Mouse (Mus musculus) neural tube, embryonic 10.5 days (tissue): ENCODE measurements around the gene Gm48552.
A peak's percentile ranks its signal among the peaks of the same experiment; 100 is the strongest.

Source experiments
- DNase-seq: peaks from one replicate; pipeline ENCODE4 v3.0.0-alpha.2; 2017; ENCODE audit warnings: low spot score; ENCODE audit errors: extremely low spot score

The Gm48552 gene

GRCm38 (mm10) chr10:81385603-81386306, 3.0 kb upstream of the Gm48552 start:
- no peak for DNase-seq

GRCm38 (mm10) chr10:81387716-81388115, 1.1 kb upstream of the Gm48552 start:
- DNase-seq, result no peak

DNA sequence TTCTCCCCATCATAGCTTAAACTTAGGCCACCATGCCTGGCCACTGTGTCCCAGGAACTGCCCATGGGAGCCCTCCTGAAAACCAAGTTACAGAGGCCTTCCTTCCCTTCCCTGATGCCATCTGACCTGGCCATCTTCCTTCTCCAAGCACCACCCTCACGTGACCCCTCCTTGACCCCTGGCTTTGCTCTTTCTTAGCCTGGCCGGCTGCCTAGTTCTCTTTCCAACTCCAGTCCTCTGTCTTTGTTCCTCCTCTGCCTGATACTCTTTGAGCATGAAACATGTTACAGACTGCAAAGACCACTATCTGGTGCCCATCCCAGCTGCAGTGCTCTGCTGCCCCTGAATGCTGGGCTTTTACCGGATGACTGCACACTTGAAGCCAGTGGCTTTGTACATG, 568 bp downstream of the Gm48552 start:
- no peak for DNase-seq

DNA sequence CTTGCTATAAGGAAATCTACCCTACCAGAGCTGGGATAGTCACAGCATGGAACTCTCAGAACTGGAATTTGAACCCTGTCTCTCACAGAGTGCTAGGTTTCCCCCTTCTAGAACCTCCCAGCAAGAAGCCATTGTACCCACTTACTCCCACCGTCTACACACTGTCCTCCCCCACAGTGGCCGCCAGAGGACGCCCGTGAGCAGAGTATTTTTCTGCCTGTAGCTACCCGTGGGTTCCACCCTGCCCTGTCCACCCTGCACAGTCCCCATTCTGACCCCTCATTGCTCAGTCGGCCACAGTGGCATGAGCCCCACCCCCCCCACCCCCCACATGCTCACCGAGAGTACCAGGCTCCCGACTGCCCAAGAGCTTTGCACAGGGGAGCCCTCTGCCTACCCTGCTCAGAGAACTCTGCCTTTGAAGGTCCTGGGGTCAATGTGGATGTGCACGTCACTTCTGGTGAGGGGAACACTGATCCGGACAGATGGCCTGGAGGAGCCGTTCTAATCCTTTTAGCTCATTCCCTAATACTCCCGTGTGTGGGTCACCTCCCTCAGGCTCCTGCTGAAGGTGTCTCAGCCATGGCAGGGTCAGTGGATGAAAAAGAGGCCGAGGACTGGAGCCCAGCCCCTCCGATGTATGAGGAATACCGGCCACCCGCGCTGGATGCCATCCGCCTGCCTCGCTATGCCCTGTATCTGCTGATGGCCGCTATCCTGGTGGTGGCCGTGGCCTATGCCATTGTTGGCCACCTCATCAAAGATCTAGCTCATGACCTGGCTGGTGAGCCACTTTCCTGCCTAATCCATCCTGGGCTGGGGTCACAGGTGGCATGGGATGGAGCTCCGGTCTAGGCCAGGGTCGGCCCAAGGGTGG, 1.2 kb downstream of the Gm48552 start:
- DNase-seq, result peak; percentile 73

DNA sequence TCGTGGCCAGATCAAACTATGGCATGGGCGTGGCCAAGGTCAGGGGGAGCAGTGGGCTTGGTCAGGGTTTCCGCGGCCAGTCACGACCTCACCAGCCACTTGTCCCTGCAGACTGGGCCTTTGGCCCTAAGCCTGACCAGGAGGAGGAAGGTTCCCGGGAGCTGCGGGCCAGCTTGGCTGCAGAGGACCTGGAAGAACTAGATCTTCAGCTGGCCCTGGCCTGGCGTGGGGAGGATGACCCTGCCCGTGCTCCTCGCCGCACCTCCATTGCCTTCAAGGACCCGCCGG, 1.8 kb downstream of the Gm48552 start:
- no peak for DNase-seq

GRCm38 (mm10) chr10:81392270-81392669, 3.5 kb downstream of the Gm48552 start:
- no peak for DNase-seq

GRCm38 (mm10) chr10:81392781-81393185, 4.0 kb downstream of the Gm48552 start, which contains the start of gene Smim24:
TSS of gene Smim24 (plus strand) at chr10:81393051.
- DNase-seq, result no peak

DNA sequence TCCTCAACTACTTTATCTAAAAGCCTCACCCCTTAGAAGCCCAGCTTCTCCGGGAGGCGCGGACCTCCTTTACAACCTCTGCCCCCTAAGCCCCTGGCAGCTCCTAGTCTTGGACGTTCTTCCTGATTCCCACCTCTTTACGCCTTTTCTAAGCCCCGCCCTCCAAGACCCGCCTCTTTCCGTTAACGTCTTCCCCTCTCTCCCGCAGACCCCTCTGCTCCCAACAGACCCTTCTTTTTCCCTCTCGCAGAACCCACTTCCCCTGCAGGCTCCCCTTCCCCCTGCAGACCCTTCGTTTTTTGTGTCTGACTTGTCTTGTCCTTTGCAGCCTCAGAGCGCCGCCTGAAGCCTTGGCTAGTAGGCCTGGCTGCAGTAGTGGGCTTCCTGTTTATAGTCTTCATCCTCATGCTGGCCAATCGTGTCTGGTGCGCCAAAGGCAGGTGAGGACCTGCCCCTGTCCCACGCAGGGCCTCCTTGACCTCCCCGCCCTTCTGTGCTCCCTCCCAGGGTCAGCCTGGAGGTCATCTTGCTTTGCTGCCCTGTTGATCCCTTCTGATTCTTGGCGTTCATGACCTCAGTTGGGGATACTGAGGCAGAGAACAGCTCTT, 4.8 kb downstream of the Gm48552 start:
- DNase-seq, result no peak

- peak; percentile 85 for DNase-seq
These were observed 6.3 kb downstream of the Gm48552 start for GRCm38 (mm10) chr10:81395127-81395526.

DNA sequence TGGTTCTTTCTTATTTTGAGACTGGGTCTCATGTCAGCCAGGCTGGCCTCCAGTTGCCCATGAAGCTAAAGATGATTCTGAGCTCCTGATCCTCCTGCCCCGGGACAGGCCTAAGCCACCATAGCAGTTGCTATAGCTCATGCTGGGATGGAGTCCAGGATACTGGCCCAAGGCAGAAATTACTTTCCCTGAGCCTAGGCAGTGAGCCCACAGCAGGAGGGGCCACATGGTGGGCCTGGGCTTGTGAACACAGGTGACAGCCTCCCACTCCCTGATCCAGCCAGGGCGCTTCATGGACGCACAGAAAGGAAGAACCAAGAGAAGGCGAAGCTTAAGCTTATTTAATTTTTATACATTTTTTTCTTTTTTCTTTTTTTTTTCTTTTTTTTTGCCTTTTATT, 7.1 kb downstream of the Gm48552 start:
- DNase-seq, result no peak

DNA sequence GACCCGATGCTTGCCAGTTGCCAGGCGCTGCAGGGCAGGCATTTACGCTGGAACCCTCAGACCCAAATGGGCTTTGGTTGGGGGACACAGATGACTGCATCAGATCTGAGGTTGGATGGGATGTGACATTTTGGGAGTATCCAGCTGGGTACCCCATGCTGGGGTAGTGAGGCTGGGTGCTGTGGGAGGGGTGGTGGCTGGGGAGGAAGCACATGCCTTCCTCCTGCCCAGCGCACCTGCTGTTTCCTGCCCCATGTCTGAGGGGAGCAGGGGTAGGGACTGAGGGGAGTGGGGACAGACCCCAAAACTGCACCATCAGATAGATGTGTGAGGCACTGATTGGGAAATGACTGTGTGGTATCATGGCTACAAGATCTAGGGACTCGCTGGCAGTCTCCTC, 7.9 kb downstream of the Gm48552 start:
- DNase-seq, result no peak

DNA sequence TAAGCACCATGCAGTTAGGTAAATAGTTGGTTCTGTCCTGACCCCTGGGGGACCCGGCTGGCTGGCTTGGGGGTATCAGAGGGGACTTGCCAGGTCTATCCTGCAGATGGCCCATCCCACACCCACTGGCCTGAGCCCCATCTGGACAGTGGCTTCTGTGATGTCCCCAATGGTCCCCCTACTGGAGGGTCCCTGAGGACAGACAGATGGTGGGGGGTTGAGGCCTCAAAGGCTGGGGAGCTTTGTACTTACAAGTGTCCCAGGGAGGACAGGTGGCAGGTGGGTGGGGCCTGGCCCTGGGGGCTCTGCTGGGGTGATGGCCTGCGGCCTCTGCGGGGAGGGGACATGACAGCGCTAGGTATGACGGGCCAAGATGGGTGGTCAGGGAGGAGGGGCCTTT, 10.5 kb downstream of the Gm48552 start:
- DNase-seq, result no peak

GRCm38 (mm10) chr10:81399798-81400308, 11.0 kb downstream of the Gm48552 start:
- no peak for DNase-seq

- DNase-seq, result no peak
These were observed 11.8 kb downstream of the Gm48552 start for GRCm38 (mm10) chr10:81400371-81401204.

DNA sequence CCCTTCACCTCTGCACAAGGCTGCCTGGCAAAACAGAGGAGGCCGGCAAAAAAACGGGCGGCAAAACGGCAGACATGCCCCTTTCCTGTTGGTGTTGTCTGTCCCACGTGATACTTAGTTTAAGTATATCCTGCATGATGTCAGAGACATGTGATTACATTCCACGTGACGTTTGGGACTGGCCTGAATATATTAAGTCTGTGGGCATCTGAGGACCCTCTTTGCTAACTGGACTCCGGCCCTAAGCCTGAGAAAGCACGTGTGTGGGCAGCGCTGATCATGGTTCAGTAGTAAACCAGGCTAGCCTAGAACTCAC, 12.4 kb downstream of the Gm48552 start:
- DNase-seq, result no peak

DNA sequence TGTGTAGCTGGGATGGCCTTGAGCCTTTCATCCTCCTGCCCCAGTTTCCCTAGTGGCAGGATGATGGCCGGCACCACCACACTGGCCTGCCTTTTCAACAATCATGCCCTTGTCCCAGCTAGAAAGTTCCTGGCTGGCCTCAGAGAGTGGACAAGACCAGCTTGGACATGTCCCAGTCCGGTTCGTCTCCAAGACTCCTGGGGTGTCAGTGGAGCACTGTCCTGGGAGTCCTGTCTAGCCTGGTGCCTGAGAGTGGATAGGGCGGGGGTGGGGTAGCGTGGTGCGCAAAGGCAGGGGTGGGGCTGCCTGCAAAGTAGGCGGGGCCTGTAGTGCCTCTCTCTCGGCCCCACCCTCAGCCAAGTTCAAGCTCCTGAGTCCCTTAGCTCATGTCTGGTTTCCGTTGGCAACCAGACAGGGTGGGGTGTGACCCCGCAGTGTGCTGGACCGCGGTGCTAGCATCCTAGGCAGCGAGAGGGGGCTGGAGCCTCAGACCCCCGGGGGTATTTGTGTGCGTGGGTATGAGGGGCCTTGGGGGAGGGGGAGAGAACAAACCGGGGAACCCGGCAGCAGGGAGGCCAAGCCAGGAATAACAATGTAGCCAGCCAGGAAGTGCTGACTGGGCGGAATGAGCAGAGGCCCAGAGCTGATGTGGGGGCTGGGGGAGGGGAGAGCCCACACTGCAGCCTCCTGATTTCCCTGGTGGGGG, 12.9 kb downstream of the Gm48552 start:
- peak; percentile 79 for DNase-seq

- peak; percentile 56 for DNase-seq
These were observed 13.5 kb downstream of the Gm48552 start for GRCm38 (mm10) chr10:81402227-81402765.

DNA sequence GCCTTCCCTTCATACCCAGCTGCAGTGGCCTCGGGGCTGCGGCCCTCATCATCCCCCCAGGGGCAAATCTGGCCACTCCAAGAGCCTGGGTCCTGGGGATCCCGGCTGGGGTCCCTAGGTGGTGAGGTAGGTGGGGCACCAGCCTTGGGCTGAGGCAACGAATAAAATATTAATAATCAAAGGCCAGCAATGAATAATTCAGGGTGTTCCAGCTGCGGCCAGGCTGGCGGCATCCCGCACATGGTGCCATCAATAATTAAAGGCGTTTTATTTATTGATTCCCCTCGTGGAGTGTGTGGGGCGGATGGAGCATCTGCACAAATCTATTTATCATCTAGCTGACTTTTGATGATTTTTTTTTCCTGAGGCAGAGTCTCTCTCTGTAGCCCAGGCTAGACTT, 14.7 kb downstream of the Gm48552 start:
- no peak for DNase-seq

DNA sequence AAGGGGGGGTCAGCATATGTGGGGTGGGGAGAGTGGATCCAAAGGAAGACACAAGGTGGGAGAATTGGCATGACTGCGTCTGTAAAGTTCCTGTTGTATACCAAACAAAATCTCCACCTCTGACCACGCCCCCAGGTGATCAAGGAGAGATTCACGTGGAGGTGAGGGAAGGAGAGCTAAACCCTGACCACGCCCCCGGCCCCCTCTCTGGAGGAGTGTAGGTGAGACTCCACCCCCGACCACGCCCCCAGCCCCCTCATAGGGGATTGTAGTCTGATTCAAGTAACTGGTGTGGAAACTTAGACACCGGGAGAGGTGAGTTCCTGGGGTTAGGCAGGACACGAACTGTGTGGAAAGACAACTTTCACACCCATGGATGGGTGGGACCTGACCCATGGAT, 15.3 kb downstream of the Gm48552 start:
- no peak for DNase-seq

GRCm38 (mm10) chr10:81404720-81405119, 15.9 kb downstream of the Gm48552 start:
- DNase-seq, result no peak
